Mouse (Mus musculus) neural tube, embryonic 15.5 days (tissue): ENCODE measurements around the gene Orm3. TPM values are rescaled to one million over a fixed set of nuclear protein-coding genes. Genes with fewer than 3 reads are reported as not detected.
A peak's percentile ranks its signal among the peaks of the same experiment; 100 is the strongest.

Source experiments
- ATAC-seq: fragments of 200-750 bp; cut with Nextera tagmentation; 2 replicates; pipeline ENCODE4 v1.8.0; 2017; ENCODE audit warnings: mild to moderate bottlenecking, moderate TSS enrichment, moderate library complexity; ENCODE audit not compliant: low FRiP score
- H3K27ac ChIP-seq: fragments of 300-500 bp; sonication (generic); replicated peaks from 2 replicates; pipeline ENCODE4 v1.5.1; 2015; ENCODE audit warnings: mild to moderate bottlenecking, inconsistent platforms
- H3K27me3 ChIP-seq: fragments of 300-500 bp; sonication (generic); replicated peaks from 2 replicates; pipeline ENCODE4 v1.6.1; 2015; ENCODE audit warnings: inconsistent platforms
- H3K36me3 ChIP-seq: fragments of 300-500 bp; sonication (generic); 2 replicates; pipeline ENCODE4 v1.6.1; 2015; ENCODE audit warnings: inconsistent platforms
- H3K4me1 ChIP-seq: fragments of 300-500 bp; sonication (generic); 2 replicates; pipeline ENCODE4 v1.6.1; 2015; ENCODE audit warnings: inconsistent platforms
- H3K4me2 ChIP-seq: fragments of 300-500 bp; sonication (generic); 2 replicates; pipeline ENCODE4 v1.6.1; 2015; ENCODE audit warnings: inconsistent platforms, mild to moderate bottlenecking, moderate library complexity
- H3K4me3 ChIP-seq: fragments of 300-500 bp; sonication (generic); replicated peaks from 2 replicates; pipeline ENCODE4 v1.5.1; 2015; ENCODE audit warnings: mild to moderate bottlenecking, inconsistent platforms
- H3K9ac ChIP-seq: fragments of 300-500 bp; sonication (generic); replicated peaks from 2 replicates; pipeline ENCODE4 v1.6.1; 2015; ENCODE audit warnings: mild to moderate bottlenecking, inconsistent platforms
- H3K9me3 ChIP-seq: fragments of 300-500 bp; sonication (generic); replicated peaks from 2 replicates; pipeline ENCODE4 v1.6.1; 2016; ENCODE audit warnings: inconsistent platforms
- WGBS: fragments of 180-500 bp; shearing (Covaris S2); methylation state at CpG from one replicate; pipeline ENCODE4 v1.1.7; 2015; ENCODE audit warnings: mixed read lengths; 5-methylcytosine and 5-hydroxymethylcytosine counted together
- polyA plus RNA-seq: library from polyadenylated mRNA; unstranded; fragments of >200 nt; fragmentation: Nextera tagmentation; extraction: Ambion mirVana; gene quantifications from 2 replicates; pipeline ENCODE4 v1.2.1, GENCODE M21; 2015

The Orm3 gene
- polyA plus RNA-seq, 1 experiment from 2014 or later: not detected

DNA sequence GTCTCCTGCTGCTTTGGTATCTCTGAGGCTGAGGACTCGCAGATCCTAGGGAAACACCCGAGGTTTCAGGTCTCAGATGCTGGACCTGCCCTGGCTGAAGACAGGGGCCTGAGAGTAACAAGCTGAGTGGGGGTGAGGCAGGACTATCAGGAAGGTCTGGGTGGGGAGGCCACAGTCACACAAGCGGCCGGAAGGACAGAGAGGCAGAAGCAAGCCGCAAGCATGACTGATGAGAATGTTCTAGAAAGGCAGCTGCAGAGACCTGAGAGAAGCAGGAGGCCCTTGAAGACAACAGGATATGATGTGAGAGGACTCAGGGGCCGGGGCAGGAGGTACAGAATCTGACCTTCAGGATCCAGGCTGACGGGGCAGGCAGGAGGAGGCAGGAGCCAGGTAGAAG, 48.2 kb downstream of the Orm3 start:
- H3K4me2 ChIP-seq: no peak overlapping the region
- H3K27me3 ChIP-seq: no peaks in the 10 kb centered on the region
- H3K9me3 ChIP-seq: no peaks in the 10 kb centered on the region
- ATAC-seq: no peak
- H3K27ac ChIP-seq: no peak overlapping the region
- no peak overlapping the region for H3K4me3 ChIP-seq
- H3K9ac ChIP-seq: no peak overlapping the region
- 80% methylated on average over 7 of the region's 7 CpGs for WGBS
- H3K36me3 ChIP-seq: no peaks in the 10 kb centered on the region
- H3K4me1 ChIP-seq: peaks cover 50% of the 10 kb centered on the region

DNA sequence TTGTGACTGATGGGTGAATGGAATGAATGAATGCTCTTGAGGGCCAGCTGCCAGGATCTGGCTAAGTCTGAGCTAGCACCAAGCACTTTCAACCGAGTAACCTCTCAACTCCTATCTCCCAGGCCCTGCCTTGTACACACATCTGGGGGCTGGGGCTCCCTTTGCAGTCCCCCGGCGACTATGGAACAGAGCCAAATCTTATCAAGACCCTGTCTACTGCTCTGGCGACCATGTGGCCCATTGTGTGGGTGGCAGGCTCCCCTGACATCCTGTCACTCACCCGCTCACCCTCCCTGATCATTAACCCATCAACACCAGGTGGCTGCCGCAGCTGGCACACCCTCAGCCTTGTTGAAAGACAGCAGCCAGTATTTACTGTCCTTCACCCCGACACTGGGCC, 49.1 kb downstream of the Orm3 start:
- no peak overlapping the region for H3K4me2 ChIP-seq
- peaks cover 53% of the 10 kb centered on the region for H3K4me1 ChIP-seq
- 15% methylated on average over 7 of the region's 7 CpGs for WGBS

DNA sequence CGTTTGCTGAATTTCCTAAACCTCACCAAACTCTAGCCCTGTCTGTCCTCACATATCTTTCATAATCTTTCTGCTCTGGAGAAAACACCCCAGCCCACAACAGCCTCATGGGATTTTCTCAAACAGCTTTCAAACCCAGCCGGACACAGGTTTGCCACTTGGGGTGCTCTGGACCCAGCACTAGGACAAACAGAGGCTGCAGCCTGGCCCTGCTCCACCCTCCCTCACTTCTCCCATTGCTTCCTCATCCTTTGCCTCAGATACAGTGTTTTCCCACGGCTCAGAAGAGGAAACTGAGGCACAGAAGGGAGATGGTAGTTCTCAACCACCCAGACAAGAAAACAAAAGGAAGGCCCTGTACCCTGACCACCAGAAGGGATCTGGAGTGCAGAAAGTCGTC, 49.7 kb downstream of the Orm3 start:
- no peak for ATAC-seq
- H3K9ac ChIP-seq: no peak overlapping the region
- H3K4me1 ChIP-seq: peaks cover 57% of the 10 kb centered on the region
- 66% methylated on average over 4 of the region's 4 CpGs for WGBS
- no peak overlapping the region for H3K4me2 ChIP-seq
- no peaks in the 10 kb centered on the region for H3K27me3 ChIP-seq
- no peak overlapping the region for H3K27ac ChIP-seq
- H3K4me3 ChIP-seq: no peak overlapping the region
- H3K9me3 ChIP-seq: no peaks in the 10 kb centered on the region
- no peaks in the 10 kb centered on the region for H3K36me3 ChIP-seq

More for the DNA sequence above, 49.1 kb downstream of the Orm3 start:
- no peaks in the 10 kb centered on the region for H3K27me3 ChIP-seq
- H3K9me3 ChIP-seq: no peaks in the 10 kb centered on the region
- no peak overlapping the region for H3K9ac ChIP-seq
- H3K4me3 ChIP-seq: no peak overlapping the region
- no peak overlapping the region for H3K27ac ChIP-seq
- no peaks in the 10 kb centered on the region for H3K36me3 ChIP-seq
- no peak for ATAC-seq

DNA sequence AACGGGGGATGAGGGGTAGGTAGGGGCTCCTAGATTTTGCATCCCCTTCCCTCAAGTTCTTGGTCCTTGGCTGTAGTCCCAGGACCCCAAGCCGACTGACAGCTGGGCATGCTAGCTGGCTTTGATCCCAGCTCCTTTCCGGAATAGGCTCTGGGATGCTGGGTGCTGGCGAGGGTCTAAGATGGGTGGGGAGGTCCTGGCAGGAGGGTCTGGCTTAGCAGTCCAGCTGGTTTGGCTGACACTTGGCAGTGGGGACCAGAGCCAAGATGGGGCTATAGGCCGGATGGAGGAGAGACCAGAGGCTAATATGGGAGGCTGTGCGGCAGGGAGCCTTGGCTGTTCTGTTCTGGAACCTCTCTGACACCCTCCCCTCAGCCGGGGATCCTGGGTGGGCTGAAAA, 52.3 kb downstream of the Orm3 start:
- H3K4me1 ChIP-seq: peaks cover 54% of the 10 kb centered on the region
- no peak overlapping the region for H3K4me3 ChIP-seq
- peak overlapping the region; percentile 100 for H3K4me2 ChIP-seq
- no peaks in the 10 kb centered on the region for H3K9me3 ChIP-seq
- no peaks in the 10 kb centered on the region for H3K27me3 ChIP-seq
- H3K27ac ChIP-seq: peak overlapping the region; percentile 45; the same call in 1 of the 2 replicates
- WGBS: 52% methylated on average over 7 of the region's 7 CpGs
- H3K36me3 ChIP-seq: no peaks in the 10 kb centered on the region
- peak; percentile 20; the same call in 1 of the 2 replicates for ATAC-seq
- no peak overlapping the region for H3K9ac ChIP-seq

DNA sequence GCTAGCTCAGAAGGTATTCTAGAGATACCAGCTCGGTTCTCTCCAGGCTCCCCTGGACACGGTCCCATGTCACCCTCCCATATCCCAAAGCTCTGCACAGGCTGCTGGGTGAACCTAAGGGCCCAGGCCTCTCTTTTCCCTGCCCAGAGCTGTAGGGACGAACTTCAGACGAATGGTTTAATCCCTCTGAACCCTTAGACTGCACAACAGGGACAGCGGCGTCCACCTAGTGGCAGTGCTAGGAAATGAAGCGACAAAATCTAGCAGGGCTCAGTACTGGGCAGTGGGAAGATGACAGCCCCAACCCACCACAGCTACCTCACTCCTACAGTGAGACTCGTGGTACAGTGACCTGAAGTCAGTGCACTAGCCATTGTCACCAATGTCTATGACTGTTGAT, 52.7 kb downstream of the Orm3 start:
- Histone ChIP-seq H3K36me3 (no peaks in the 10 kb centered on the region), H3K27ac (peak overlapping the region; percentile 45; the same call in 1 of the 2 replicates), H3K9me3 (no peaks in the 10 kb centered on the region), H3K4me1 (peaks cover 50% of the 10 kb centered on the region), H3K27me3 (no peaks in the 10 kb centered on the region), H3K4me3 (no peak overlapping the region), H3K4me2 (peak overlapping the region; percentile 100), H3K9ac (peak overlapping the region; percentile 57; the same call in 1 of the 2 replicates)
- peak; percentile 40 for ATAC-seq
- WGBS: 12% methylated on average over 8 of the region's 8 CpGs

Other genes starting within 250 kb of the Orm3 start
- gene Ambp, start 201.4 kb upstream of the Orm3 start, polyA plus RNA-seq: 0.28 and 3.2 TPM in 2 replicates
- 0.05 and 8.4 TPM in 2 replicates for gene Kif12, start 184.0 kb upstream of the Orm3 start, polyA plus RNA-seq
- 2.8 and 4.5 TPM in 2 replicates for gene Col27a1, start 142.2 kb upstream of the Orm3 start, polyA plus RNA-seq
- not detected in 2 replicates for gene Orm1, start 11.6 kb upstream of the Orm3 start, polyA plus RNA-seq
- not detected in 2 replicates for gene Orm2, start 6.3 kb downstream of the Orm3 start, polyA plus RNA-seq
- 3.1 and 7.3 TPM in 2 replicates for gene Akna, start 47.2 kb downstream of the Orm3 start, polyA plus RNA-seq
- gene Whrn, start 139.8 kb downstream of the Orm3 start, polyA plus RNA-seq: 5.5 and 5.6 TPM in 2 replicates
- gene Atp6v1g1, start 188.6 kb downstream of the Orm3 start, polyA plus RNA-seq: 402 and 431 TPM in 2 replicates
- 4.9 and 7.0 TPM in 2 replicates for gene Tmem268, start 202.6 kb downstream of the Orm3 start, polyA plus RNA-seq
- not detected in 2 replicates for gene Gm11213, start 249.1 kb downstream of the Orm3 start, polyA plus RNA-seq